Mouse (Mus musculus) cerebellum, adult 11-12 months (tissue): ENCODE measurements around the gene Arhgef3.

Experiments used
- DNase-seq: peaks from one replicate; pipeline ENCODE4 v3.0.0; 2022

The Arhgef3 gene

DNA sequence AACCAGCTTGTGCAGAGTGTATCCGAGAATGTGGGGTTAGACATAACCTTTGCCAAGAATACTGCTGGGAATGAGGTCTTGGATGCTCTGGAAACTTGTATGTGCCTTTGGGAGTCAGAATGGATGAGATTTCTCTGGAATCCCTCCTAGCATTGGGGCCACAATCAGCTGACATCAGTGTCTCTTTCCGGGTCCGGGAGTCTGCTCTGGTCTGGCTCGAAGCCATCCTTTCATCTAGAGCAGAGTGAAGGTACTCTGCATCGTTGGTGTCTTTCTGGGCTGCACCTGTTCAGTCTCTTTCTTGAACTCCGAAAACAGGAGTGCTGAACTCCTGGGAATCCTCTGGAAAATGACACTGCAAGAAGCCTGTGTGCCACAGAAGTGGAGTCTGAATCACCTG is 1.3 kb downstream of the Arhgef3 start:
- DNase-seq: no peak

DNA sequence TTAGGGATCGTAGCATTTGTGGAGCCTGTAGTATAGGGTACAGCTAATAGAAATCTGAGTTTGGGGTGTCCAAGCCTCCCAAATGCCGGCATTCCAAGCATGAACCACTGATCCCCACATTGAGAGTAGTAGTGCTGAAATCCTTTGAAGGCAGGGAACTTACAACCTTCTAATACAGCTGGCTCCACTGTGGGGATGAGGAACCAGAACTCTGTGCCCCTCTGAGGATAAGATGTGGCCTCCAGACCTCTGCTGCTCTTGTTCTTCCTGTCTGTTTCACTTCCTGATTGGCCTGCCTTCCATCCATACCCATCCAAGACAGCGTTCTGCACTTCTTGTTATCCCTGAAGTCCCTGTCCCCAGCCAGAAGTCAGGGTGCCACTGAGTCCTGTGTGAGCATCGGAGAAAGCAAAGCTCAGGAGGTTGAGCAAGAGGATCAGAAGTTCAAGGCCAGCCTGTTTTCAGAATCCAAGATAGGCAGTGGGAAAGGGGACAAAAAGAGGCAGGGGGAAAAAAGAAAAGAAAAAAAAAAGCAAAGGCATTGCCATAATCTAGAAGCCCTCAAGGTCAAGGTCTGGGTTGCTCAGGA is 2.0 kb downstream of the Arhgef3 start:
- DNase-seq: no peak

DNA sequence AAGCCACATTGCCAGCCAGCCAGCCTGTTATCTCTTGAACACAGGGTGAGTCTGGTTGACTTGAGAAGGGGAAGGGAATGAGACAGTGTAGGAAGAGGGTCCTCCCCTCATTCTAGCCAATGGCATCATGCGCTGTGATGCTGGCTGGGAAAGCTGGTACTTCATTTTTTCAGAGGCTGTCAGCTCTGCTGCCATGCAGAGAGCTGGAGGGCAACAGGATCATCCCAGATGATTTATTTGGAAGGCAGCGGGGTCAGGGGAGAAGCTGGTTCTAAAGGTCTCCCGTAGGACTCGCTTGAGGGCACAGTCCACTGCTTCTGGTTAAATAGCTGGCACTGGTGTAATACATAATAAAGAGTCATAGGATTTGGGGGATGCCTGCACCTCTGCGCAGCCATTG is 3.8 kb downstream of the Arhgef3 start:
- no peak for DNase-seq

DNA sequence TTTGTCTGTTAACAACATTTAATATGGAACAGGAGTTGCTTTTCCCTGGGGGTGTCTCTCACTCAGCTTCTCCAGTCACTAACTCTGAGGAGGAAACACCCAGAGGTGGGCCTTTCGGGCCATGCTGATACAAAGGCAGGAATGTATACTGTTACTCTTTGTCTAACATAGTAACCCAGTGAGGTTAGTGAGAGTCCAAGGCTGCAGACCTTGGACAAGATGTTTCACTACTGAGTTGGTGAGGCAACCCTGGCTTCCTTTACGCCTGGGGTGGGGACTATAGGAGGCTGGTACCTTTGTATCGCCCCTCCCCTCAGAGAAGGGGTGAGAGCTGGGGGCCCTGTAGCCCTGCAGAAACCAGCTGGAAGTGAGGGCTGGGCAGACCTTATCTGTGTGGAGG is 7.9 kb downstream of the Arhgef3 start:
- no peak for DNase-seq

DNA sequence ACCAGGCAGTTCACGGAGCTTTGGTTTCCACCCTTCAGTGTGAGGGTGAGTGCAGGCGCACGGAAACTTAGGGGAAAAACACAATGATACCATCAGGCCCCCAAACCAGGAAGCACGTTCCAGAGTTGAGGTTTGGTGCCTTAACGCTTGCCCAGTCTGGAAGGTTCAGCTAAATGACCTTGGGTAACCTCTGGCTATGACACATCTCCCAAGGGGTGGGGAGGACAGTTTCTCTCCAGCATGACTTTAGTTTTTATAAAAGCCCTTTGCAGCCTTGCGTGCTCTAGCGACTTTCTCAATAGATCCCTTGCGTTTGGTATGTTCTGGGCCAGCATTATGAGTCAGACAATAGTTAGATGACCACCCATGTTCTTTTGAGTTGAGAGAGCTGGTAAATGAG is 8.8 kb downstream of the Arhgef3 start:
- no peak for DNase-seq

DNA sequence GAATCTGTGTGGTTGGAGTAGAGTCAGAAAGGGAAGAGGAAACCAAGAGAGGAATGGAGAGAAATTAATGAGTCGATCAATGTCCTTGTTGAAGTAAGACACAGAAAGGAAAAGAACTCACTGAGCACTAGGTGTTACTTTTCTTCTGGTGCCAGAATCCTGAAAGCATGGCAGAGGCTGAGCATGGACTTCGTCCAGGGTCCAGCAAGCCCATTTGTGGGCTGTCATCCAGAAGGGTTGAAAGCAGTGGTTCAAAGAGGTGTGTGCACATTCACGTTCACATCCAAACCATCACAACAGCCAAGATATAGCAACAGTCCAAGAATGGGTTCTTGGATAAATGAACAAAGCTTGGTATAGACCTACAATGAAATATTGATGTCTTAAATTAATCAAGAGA is 15.3 kb downstream of the Arhgef3 start:
- no peak for DNase-seq

DNA sequence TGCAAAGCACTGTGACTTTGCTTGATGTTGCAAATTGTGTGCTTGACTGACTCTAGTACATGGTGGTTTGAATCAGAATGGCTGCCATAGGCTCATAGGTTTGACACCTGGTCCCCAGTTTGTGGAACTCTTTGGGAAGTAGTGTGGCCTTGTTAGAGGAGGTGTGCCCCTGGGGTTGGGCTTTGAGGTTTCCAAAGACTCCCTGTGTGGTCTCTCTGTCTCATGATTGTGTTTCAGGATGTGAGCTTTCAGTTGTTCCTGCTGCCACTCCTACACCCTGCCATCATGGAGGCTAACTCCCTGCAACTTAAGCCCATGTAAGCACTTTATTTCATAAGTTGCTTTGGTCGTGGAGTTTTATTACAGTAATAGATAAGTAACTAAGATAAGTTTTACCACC is 16.0 kb downstream of the Arhgef3 start:
- no peak for DNase-seq

DNA sequence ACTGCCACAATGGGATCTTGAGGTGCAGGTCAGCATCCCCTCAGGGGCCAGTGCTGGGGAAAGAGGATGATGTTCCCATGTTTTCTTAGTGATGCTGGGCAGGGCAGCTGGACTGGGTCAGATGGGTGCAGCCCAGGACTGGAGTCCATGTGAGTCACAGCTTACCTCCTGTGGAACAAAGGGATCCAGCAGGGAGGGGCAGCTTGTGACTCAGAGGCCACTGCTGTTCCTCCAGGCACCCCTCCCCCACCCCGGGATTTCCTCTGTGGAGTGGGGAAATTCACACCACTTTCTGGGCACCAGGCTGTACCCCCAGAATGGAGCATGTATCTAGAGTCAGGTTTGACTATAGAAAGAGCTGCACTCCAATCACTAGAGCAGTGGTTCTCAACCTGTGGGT is 16.8 kb downstream of the Arhgef3 start:
- DNase-seq: no peak

DNA sequence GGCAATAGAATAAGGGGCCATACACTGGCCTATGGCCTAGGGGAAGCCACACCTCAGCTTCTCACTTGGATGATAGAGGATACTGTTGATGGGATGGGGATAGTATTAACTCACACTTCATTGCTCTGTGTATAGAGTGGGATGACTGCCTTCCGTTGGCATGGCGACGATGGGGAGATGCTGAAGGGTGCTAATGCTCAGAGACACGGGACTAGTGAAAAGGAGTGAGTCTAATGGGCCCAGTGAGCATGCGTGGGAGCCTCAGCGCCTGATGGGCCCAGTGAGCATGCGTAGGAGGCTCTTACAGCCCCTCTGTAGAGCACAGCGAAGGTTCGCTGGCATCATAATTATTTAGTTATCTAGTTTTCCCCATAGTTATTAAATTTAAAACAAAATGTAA is 24.2 kb downstream of the Arhgef3 start:
- no peak for DNase-seq

DNA sequence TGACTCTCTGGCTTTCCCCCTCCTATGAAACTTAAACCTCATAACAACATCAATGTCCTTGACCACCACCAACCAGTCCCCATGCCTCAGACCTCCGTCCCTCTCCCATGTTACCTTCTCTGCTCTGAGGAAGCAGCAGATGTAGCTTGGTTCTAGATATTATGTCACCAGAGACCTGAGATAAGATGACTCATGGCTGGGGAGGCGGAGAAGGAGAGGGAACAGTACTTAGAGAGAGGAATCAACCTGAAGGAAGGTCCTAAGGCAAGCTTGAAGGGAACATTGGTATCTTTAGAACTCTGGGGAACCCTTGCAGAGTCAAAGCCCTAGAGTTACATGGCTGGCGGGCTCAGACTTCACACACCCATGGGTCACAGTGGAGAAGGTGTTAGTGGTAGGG is 25.3 kb downstream of the Arhgef3 start:
- no peak for DNase-seq

DNA sequence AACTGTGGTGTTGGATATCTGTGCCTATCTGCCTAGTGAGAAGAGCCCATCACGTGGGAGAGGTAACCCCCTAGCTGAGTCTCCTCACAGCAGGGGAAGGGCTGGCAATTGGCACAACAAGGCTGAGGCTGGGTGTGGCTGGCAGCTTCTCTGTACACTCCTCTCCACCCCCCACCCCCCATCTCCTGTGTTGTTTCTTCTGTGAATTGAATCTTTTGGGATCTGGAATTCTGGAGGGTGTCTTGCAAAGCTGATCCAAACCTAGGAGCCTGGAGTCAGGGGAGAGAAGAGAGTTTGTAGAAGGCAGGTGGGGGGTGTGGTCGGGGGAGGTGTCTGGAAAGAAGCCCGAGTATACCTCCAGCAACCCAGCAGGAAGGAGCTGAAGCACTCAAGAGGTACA is 26.8 kb downstream of the Arhgef3 start:
- no peak for DNase-seq

DNA sequence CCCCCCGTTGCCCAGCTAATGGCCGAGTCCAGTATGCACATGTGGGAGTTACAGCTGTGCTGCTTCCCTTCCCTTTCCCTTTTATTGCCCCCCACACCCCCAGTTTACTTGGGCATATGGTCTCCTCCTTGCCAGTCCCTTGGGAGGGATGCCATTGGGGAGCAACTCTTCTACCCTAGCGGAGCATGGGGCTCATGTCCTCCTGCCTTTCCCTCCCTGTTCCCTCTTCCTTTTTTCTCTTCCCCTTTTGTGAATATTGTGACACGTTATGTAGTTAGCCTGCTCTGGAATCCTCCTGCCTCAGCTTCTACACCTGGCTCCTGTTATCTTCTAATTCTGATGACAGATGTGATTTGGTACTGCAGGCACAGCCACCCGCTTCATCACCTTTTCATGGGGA is 28.0 kb downstream of the Arhgef3 start:
- no peak for DNase-seq

DNA sequence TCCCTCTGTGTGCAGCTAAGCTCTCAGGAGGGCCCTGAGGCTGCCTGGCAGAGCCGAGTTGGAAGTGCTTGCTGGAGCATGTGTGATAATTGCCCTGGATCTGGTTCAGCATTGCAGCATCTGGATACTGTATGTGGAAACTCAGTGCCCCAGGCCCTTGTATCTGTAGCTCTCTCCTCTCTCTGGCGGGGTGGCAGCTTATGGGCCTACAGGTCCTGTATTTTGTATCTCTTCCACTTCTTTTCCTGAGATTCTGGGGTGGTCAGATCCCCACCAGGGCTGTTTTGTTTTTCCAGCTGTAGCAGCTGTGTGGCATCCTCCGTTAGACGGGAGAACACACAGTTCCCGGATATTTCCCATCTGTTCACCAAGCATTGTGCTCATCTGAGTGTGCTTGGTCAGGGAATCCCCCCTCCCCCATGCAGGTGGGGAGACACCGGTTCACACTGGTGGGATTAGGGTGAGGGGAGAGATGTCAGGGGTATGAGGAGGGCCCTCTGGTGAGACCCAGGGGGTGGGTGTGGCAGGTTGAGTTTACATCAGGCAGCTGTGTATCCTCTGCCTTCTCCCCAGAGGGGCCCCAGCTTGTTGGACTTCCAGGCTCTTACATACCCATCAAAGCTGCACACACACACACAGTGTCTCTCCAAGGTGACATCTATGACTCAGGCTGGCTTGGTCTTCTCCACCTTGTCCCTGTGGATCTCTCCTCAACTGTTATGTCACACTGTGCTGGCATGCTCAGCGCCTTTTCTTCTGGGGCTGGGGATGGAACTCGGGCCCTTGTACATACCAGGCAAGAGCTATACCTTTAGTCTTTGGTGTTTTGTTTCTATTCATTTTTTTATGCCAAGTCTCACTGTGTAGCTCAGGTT is 30.7 kb downstream of the Arhgef3 start:
- no peak for DNase-seq

DNA sequence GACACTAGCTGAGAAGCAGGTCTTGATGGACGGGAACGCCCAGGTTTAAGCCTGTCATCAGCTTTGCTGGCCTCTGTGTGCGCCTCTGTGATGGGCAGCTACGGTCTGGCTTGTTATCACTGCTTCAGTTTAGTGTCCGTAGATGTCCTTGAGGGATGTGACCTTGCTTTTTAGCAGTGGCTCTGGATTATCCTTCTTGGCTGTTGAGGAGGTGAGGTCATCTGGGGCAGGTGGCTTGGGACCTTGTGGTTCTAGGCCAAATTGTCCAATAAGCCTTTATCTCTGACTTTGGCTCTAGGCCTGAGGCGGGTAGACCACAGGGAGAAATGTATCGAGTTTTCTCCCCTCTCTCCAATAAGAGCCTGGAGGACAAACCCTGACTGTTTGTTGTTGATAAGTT is 33.0 kb downstream of the Arhgef3 start:
- DNase-seq: no peak

DNA sequence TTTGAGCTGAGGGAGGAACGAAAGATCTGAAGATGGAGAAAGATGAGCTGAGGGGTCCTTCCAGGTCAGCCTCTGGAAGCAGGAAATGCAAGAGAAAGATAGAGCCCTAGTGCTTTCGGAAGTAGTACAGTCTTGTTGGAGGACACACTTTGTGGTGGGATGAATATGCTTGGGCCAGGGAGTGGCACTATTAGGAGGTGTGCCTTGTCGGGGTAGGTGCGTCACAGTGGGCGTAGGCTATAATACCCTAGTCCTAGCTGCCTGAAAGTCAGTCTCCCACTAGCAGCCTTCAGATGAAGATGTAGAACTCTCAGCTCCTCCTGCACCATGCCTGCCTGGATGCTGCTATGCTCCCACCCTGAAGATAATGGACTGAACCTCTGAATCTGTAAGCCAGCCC is 34.7 kb downstream of the Arhgef3 start:
- no peak for DNase-seq

DNA sequence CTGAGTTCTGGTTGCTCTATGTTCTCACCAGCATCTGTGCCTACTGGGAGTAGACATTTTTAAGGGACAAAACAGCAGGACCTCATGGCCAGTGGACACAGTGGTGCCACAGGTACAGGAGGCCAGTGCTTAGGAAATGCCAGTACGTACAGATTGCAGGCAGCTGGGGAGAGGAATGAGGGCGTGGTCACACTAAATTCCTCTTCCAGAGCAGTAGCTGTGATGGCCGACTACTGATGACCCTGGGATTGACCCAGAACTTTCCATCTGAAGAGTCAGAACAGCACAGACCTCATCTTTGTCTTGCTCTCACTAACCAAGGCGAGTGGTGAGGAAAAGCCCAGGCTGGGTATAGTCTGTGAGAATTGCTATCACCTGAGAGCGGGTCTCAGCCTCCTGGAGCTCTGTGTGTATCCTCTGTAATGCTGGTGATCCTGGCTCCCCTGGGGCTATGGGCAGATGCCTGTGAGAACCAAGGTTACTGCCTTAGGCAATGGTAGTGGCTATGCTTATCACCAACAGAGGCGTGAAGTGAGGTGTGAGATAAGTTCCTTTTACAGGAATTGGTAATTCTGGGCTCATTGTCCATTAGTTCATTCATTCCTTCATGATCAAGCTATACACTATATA is 35.4 kb downstream of the Arhgef3 start:
- DNase-seq: no peak

DNA sequence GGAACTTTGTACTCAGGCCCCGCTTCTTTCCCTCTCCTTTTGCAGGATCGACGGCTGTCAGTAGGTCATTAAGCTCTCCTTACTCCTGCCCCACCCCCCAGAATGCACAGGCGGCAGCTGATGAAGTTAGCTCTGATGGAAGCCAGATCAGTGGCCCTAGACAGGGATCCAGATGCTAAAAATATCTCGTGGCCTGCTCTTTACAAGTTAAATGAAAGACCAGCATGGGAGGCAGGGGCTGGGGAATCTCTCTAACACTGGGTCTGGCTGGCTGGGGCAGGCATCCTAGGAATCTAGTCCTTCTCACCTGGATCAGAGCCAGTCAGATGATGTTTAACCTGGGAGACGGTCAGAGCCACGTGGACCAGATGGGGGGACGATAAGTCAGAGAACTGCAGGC is 36.7 kb downstream of the Arhgef3 start:
- DNase-seq: no peak

DNA sequence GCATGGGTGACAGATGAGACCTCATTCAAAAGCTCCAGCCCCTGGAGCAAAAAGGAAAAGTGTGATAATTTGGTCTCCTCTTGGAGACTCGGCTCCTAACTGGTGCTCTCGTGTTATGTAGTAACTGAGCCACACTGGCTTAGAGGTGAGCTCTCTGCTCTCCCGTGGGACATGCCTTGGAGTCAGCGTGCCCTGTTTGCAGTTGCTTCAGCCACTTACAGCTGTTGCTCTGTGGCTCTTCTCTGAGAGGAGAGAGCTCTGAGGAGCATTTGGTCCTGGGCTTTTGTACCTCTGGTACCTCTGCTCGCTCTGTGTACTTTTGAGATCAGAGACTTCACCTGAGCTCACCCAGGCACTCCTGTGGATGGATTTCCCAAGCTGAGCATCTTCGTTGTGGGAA is 40.4 kb downstream of the Arhgef3 start:
- DNase-seq: no peak

DNA sequence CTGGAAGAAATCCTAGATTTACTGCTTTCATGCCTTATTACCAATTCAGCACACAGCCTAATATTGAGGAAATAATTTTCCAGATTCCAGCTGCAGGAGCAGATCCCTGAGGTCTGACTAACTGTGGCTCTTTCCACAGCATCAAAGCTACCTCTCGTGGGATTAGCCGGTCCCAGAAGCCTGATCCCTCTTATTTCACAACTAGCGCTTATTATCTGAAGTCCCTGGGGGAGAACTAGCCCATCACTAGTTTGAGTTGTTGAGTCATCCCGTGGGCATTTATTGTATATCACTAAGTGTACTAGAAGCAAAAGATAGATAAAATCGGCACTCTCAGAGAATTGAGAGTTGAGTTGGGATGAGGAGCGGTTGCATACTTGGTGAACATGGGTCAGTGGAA is 41.3 kb downstream of the Arhgef3 start:
- no peak for DNase-seq

DNA sequence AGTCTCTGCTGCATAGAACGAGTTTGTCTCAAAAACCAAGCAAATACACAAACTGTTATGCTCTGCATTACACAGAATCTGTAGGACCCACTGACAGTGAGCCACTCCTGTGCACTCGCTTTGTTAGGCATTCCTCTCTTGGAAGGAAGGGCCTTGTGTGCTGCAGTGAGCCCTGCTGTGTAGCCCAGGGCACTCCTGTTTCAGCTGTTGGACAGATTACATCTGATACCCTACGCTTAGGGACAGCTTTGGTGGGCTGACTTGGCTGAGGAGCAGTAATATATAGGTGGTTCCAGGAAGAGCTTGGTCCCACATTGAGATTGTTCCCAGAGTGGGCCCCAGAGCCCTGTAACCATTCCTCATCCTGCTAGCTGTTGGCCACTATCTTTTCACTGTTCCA is 43.4 kb downstream of the Arhgef3 start:
- DNase-seq: no peak

DNA sequence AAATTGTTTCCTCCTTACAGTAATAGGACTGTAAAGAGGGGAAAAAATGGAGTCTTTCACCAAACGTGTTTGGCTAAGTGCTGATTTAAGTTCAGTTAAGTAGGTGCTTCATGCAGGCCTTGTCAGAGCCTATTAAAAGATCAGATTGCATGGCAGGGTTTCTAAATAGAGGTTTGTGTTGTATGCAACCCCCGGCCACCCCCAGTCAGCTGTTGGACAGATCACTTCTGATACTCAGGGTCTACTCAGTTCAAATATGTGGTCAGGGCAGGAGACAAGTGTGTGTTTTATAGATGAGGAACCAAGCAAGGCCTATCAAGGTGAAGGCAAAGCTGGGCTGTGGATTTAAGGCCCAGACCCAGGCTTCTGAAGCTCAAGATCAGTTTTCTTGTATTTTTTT is 44.1 kb downstream of the Arhgef3 start:
- DNase-seq: no peak

DNA sequence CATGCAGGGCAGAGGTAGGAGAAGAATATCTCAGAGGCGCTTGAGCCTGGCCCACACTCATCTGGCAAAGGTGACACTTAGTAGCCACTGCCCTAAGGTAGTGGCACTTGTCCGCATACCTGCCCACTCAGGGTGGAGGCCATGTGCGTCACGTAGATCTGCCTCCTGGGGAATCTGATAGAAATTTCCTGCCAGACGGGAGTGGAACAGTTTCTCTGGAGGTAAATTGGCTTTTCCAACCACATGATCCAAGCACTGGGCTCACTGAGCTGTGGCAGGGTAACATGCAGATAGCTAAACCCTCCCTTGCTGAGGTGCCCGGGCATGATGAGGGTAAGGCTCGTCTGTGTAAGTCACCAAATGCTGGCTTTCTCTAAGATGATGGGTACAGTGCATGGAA is 46.1 kb downstream of the Arhgef3 start:
- no peak for DNase-seq

DNA sequence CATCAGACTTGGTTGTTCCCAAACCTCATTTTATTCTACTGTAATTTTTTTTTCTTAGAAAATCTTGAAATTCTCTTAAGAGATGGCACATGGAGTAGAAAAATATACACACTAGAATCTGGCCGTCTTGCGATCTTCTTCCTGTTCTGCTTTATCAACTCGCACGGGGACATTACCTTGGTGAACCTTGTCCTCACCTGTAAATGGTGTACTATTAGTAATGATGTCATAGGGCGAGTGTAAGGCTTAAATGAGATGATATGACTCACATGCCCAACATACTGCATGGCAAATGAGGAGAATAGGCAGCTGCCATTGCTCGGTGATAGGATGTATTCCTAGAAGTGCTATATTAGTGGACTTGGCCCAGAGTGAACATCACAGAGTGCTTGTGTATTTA is 49.9 kb downstream of the Arhgef3 start:
- no peak for DNase-seq

DNA sequence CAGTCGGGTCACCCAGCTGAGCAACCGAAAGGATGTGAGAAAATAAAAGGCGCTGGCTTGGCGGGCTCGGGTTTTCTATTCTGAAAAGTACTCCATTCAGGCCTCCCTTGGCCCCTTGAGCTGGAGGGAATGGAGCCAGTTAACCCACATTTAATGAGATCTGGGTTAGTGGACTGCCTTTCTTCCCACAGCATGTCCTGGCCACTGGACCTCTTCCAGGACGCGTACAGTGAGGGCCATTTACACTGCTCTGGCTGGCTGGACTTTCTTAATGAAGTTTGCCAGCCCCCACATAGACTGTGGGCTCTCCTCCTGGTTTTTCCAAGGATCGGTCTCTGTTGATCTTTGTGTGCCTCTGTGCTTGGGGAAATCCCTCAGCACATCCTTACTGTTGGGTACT is 52.1 kb downstream of the Arhgef3 start:
- DNase-seq: no peak

DNA sequence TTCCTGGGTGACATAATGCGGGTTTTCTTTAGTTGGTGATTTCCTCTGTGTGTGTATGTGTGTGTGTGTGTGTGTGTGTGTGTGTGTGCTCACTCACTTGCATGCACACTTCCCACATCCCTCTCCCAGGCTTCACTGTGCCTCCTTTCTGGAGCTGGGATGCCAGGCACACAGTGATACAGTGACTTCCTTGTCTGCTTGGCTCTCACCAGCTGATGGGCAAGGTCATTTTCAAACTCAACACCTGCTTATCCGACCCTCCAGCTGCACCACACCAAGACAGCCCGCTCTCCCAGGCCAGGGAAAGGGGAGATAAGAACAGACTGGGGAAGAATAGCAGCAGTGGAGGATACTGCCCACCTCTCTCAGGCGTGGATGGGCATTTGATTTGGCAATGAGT is 52.5 kb downstream of the Arhgef3 start:
- DNase-seq: no peak
